Mouse (Mus musculus): ENCODE measurements around the gene Ephb1.

Ephb1 gene

GRCm38 (mm10) chr9:101995423-101996156 lies 358.9 kb downstream of the Ephb1 start:
- DNase-seq (ENCODE audit: low read depth in 2 of 2, low spot score in 2 of 2) = no peak

DNA sequence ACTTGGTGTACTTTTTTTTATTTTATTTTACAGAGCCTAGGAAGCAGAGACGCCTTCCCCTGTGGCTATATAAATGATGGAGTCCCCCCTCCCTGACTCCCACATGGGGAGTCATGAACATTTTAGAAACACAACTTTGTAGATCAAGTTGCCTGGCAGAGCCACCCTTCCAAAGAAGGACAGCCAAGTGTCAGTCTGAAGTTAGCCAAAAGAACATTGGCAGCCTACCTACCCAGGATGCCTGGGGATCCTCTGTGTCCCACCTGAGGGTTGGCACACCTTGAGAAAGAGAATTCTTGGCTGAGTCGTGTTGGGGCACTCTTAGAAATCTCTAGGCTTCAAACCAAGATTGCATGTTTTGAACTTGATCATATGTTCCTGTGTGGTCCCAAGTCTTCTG lies 360.4 kb downstream of the Ephb1 start:
- no peak for DNase-seq (ENCODE audit: low read depth in 2 of 2, low spot score in 2 of 2)

DNA sequence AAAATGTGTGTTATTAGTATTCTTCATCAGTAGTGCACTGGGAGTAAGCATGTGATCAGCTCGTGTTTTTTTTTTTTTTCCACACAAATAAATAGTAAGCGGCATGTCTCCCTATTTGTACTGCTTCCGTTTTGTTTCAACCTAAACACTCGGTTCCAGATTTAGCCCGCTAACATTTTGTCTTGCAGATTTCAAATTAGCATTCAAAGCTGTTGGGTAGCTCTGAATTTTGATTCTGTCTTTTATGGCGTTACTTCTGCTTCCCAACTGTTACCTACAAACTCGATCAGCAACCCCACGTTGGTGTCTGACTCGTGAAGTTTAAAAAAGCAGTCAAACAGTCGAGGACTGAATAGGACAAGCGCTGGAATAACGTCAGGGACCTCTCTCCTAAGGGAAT lies 363.7 kb downstream of the Ephb1 start:
- DNase-seq (ENCODE audit: low read depth in 2 of 2, low spot score in 2 of 2) = no peak

- DNase-seq (ENCODE audit: low read depth in 2 of 2, low spot score in 2 of 2) = no peak
Observed at GRCm38 (mm10) chr9:101990032-101990431, 364.5 kb downstream of the Ephb1 start.

GRCm38 (mm10) chr9:101986910-101987309 lies 367.6 kb downstream of the Ephb1 start:
- no peak for DNase-seq (ENCODE audit: low read depth in 2 of 2, low spot score in 2 of 2)

- no peak for DNase-seq (ENCODE audit: low read depth in 2 of 2, low spot score in 2 of 2)
Observed at GRCm38 (mm10) chr9:101982378-101982777, 372.1 kb downstream of the Ephb1 start.

DNA sequence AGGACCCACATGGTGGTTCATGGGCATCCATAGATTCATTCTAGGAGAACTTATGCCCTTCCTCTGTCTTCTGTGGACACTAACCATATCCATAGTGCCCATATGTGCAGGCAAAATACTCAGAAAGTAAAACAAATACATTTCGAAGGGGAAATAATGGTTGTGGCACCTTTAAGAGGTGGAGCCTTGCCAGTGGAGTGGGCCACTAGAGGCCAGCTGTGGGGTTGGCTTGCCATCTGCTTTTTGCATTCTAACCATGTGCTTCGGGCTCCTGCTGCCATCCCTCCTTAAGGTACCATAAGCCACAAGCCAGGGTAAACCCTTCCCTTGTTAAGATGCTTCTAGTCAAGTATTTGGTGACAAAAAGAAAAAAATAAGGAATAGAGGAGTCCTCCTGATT lies 373.3 kb downstream of the Ephb1 start:
- DNase-seq (ENCODE audit: low read depth in 2 of 2, low spot score in 2 of 2) = no peak

DNA sequence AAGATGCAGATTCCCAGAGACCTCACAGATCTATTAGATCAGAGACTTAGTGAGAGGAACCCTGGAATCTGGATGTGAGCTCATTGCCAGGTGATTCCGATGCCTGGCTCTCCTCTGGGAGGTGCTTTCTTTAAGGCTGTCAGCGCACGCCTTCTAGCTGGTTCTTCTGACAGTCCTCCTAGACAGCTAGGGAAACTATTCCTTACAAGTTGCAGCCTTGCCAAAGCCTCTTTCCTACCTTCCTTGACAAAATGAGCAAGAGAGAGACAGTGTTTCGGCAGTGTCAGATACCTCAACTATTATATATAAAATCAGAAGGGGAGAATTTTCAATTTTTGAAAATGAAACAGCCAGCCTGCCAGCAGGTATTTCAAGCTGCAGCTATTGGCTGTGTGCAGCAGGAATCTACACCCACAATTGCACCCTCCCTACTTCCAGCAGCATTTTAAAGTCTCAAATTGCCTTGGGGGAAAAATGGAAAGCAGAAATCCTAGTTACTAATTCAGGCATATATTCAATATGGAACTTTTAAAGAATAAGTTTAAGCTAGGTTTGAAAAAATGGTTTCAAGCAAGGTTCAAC lies 377.5 kb downstream of the Ephb1 start:
- DNase-seq (ENCODE audit: low read depth in 2 of 2, low spot score in 2 of 2) = no peak

DNA sequence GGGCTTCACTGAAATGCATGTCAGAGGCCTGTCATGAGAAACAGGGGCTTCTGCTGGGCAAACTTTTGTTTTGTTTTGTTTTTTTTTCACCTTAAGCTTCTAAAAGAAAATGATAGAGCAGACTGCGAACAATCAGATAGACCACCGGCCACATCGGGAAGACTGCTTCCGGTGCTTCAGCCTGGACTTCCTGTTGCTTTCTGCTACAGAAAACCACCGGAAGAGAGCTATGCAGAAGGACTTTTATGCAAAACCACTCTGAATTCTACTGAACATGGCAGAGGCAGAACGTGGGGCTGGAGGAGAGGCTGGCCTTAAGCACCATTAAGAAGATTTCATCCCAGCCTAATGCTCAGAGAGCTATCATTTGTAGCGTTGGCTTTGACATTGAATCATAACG lies 382.2 kb downstream of the Ephb1 start:
- peak in 1 of 2 experiments; percentile 3 for DNase-seq (ENCODE audit: low read depth in 2 of 2, low spot score in 2 of 2)

DNA sequence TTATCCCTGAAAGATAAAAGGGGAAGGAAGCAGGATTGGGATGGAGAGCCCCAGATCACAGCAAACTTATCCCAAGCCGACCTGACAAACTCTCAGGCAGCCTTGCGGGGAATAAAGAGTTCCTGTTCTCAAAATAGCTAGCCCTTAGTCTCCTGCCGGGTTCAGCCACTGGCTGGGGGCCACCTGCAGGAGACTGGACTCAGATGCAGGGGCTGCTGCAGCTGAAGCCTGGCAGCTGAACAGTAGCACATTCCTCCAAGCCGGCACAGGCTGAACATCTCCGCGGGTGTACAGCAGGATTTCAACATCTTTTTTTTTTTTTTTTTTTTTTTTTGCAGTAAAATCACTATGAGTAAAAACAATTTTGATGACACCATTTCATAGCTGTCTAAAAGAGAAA lies 382.7 kb downstream of the Ephb1 start:
- no peak for DNase-seq (ENCODE audit: low read depth in 2 of 2, low spot score in 2 of 2)

GRCm38 (mm10) chr9:101956228-101956627 lies 398.3 kb downstream of the Ephb1 start:
- no peak for DNase-seq (ENCODE audit: low read depth in 2 of 2, low spot score in 2 of 2)

DNA sequence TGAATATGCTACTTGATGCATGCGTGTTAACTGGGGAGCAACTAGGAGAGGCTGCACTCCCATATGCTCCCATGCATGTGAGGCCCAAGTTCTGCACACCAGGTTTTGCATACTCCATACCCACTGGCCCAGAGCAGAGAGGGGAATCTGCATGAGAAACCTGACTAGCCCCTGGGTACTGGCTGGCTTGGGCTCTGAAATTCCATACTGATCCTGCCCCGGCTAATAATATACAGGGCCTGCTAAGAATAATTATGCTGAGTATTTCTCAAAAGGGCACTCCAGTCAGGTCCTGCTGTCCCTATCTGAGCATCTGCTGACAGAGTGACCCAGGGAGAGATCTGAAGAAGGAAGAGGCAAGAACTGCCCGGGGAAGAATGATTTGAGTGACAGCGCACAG lies 400.0 kb downstream of the Ephb1 start:
- DNase-seq (ENCODE audit: low read depth in 2 of 2, low spot score in 2 of 2) = no peak

GRCm38 (mm10) chr9:101950101-101950500 lies 404.4 kb downstream of the Ephb1 start:
- no peak for DNase-seq (ENCODE audit: low read depth in 2 of 2, low spot score in 2 of 2)

GRCm38 (mm10) chr9:101945814-101946213 lies 408.7 kb downstream of the Ephb1 start:
- DNase-seq (ENCODE audit: low read depth in 2 of 2, low spot score in 2 of 2) = no peak

- DNase-seq (ENCODE audit: low read depth in 2 of 2, low spot score in 2 of 2) = no peak
Observed at GRCm38 (mm10) chr9:101945326-101945725, 409.2 kb downstream of the Ephb1 start.

DNA sequence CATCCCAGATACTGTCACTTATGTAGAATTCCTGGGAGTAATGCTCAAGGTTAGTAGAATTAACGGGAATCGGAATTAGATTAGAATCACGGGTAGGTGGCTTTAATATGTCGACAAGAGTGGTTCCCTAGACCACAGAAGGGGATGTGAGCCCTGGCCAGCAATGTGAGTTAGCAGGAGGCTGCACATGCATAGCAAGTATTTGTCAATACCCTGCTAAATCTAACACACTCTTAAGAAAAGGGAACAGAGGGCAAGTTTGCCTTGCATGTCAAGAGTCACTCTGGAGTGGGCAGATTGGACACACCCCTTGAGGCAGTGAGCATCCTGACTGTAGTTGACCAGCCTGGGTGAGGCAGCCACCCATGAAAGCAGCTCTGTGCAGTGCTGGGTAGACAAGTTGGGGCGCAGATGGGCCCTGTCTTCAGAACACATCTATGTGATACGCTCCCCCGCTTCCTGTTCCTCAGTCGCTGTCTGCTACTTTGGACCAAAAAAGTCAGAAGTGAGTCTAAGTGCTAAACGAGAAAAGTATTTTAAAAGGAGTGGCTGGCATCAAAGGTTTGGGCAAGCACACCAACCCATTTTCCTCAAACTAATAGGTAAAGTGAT lies 412.3 kb downstream of the Ephb1 start:
- no peak for DNase-seq (ENCODE audit: low read depth in 2 of 2, low spot score in 2 of 2)

DNA sequence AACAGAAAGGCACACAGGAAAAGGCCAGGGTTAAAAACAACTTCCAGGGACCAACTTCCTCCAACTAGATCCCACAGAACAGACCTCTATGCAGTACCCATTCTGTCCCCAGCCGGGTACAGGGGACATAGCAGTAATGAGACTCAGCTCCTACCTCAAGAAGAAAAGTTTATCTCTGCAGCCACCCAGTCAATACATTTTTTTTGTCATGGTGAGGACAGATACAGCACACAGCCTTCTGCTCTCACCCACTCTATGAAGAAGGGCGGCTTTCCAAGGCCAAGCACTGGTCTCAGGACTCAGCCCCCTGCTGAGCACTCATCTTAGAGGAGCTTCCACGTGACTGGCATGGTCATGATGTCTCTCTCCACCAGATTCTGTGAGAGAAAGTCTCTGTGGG lies 414.3 kb downstream of the Ephb1 start:
- no peak for DNase-seq (ENCODE audit: low read depth in 2 of 2, low spot score in 2 of 2)

DNA sequence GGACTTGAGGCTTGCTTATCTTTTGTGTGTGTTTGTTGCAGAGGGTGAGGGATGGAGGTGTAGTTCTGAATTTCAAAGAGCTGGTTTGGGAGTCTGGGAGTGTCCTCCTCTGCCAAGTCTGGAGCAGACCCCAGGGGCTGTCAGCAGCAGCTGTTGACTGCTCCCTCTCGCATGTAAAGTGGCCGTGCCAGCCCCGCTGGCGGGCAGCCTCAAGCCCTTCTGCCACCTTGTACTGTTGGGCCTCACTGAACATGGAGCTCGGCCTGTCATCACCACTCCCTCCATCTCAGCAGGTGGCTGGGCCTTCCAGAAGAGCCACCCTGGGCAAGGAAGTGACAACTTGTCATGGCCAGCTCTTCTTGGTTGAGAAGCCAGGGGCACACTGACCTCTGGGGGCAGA lies 415.5 kb downstream of the Ephb1 start:
- no peak for DNase-seq (ENCODE audit: low read depth in 2 of 2, low spot score in 2 of 2)

GRCm38 (mm10) chr9:101938066-101938465 lies 416.4 kb downstream of the Ephb1 start:
- DNase-seq (ENCODE audit: low read depth in 2 of 2, low spot score in 2 of 2) = no peak

DNA sequence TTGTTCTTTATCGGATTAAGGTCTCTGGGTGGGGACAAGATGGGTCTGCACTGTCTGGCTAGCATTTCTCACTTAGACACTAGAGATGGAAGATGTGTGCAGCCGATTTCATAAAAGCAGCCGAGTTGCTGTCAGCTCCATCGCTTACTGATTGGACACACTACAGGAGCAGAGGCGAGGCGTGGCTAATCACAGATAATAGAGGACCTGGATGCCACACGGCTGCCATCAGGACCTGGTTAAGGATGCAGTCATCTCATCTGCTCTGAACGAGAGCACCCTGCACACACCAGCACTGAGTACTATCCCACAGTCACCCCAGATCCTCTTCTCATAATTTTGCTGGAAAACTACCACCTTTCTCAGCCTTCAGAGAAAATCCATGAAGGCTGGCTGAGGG lies 419.6 kb downstream of the Ephb1 start:
- DNase-seq (ENCODE audit: low read depth in 2 of 2, low spot score in 2 of 2) = no peak

GRCm38 (mm10) chr9:101933946-101934573 lies 420.4 kb downstream of the Ephb1 start:
- DNase-seq (ENCODE audit: low read depth in 2 of 2, low spot score in 2 of 2) = no peak

DNA sequence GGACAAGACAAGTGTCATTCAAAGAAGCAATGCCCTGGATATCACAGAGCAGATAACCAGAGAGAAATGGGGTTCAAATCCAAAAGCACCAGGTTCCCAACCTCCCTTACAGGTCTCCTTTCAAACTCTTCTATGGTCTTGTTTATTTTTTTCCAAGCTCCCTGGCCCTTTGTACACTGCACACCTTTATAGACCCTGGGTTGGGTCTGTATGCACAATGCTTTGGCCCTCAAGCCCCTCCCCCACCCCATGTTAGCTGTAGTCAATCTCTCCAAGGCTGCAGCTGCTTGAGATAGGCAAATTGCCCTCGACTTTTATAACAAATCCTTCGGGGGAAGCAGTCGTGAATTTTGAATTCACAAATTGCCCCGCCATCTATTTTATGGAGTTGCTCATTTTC lies 429.7 kb downstream of the Ephb1 start:
- no peak for DNase-seq (ENCODE audit: low read depth in 2 of 2, low spot score in 2 of 2)

Data from CD8-positive naive resting alpha-beta T cell, adult 2 months (primary cell).